Mouse (Mus musculus) mammary gland, adult 2 months (tissue): ENCODE results near the gene Zfr. TPM values are rescaled to one million over a fixed set of nuclear protein-coding genes. Genes with fewer than 3 reads are reported as not detected.

Source experiments
- polyA plus RNA-seq: library from polyadenylated mRNA; depleted of rRNA; stranded (reverse); fragments of >200 nt; gene quantifications from 2 replicates; pipeline ENCODE4 v1.2.3, GENCODE M21; 2012; ENCODE audit warnings: low replicate concordance; rRNA removed

The Zfr gene
- 140 and 156 TPM in 2 replicates for polyA plus RNA-seq

GRCm38 (mm10) chr15:12117242-12118092 lies at the start of gene Zfr:
Gene Zfr, plus strand, starts transcription at chr15:12117831.

GRCm38 (mm10) chr15:12204319-12205159 lies 86.9 kb downstream of the Zfr start, which contains the start of gene Mtmr12:
Gene Mtmr12, plus strand, starts transcription at chr15:12205028.

Other genes starting within 250 kb of the Zfr start
- gene Npr3, start 210.5 kb upstream of the Zfr start, polyA plus RNA-seq: 19.9 and 34.4 TPM in 2 replicates
- gene Sub1, start 120.8 kb upstream of the Zfr start, polyA plus RNA-seq: 1.2 and 4.6 TPM in 2 replicates
- 18.3 and 25.4 TPM in 2 replicates for gene Mtmr12, start 87.2 kb downstream of the Zfr start, polyA plus RNA-seq
- 68.4 and 101 TPM in 2 replicates for gene Golph3, start 203.6 kb downstream of the Zfr start, polyA plus RNA-seq
- not detected in 2 replicates for gene 1810049J17Rik, start 204.1 kb downstream of the Zfr start, polyA plus RNA-seq